Mouse (Mus musculus): ENCODE results near the gene Lbx1. TPM values are rescaled to one million over a fixed set of nuclear protein-coding genes. Genes with fewer than 3 reads are reported as not detected.

Lbx1 gene
- not detected for polyA plus RNA-seq (2017; shearing (Covaris generic))

GRCm38 (mm10) chr19:45235766-45236362 is at the start of gene Lbx1:
Gene Lbx1 (minus strand): TSS chr19:45235812.

Other genes with a start within 250 kb of the Lbx1 start
- not detected for gene Sema4g, start 246.7 kb downstream of the Lbx1 start, polyA plus RNA-seq (2017; shearing (Covaris generic))
- gene Twnk, start 230.1 kb downstream of the Lbx1 start, polyA plus RNA-seq (2017; shearing (Covaris generic)): 20.3 TPM
- gene Mrpl43, start 229.4 kb downstream of the Lbx1 start, polyA plus RNA-seq (2017; shearing (Covaris generic)): 67.5 TPM
- 6.6 TPM for gene Lzts2, start 221.4 kb downstream of the Lbx1 start, polyA plus RNA-seq (2017; shearing (Covaris generic))
- not detected for gene Pdzd7, start 190.1 kb downstream of the Lbx1 start, polyA plus RNA-seq (2017; shearing (Covaris generic))
- 84.9 TPM for gene Sfxn3, start 188.3 kb downstream of the Lbx1 start, polyA plus RNA-seq (2017; shearing (Covaris generic))
- 0.84 TPM for gene Kazald1, start 160.6 kb downstream of the Lbx1 start, polyA plus RNA-seq (2017; shearing (Covaris generic))
- not detected for gene Tlx1, start 85.1 kb downstream of the Lbx1 start, polyA plus RNA-seq (2017; shearing (Covaris generic))
- gene Btrc, start 127.9 kb upstream of the Lbx1 start, polyA plus RNA-seq (2017; shearing (Covaris generic)): 38.0 TPM